Mouse (Mus musculus) spleen, postnatal 36 days (tissue): ENCODE measurements at regions not wholly inside any gene's neighbourhood (a gene's known extent, or its start where the extent isn't known, plus 50 kb on each side); places are given as distances from the start of the nearest gene placed in this dataset.

ENCODE experiments used
- DNase-seq, 2 experiments: peaks; one replicate each; pipeline ENCODE4 v3.0.0; 2022; ENCODE audit warnings: low spot score in 2 of 2, mixed read lengths in 1 of 2

- DNase-seq, result no peak
These were observed 50.4 kb upstream of the Sox13 start for GRCm38 (mm10) chr1:133474546-133474945.
